Mouse (Mus musculus) midbrain, embryonic 15.5 days (tissue): ENCODE results near the gene Kiz. TPM values are rescaled to one million over a fixed set of nuclear protein-coding genes. Genes with fewer than 3 reads are reported as not detected.

Experiments
- ATAC-seq: fragments of 200-750 bp; cut with Nextera tagmentation; replicated peaks from 2 replicates; pipeline ENCODE4 v1.8.0; 2017; ENCODE audit warnings: moderate TSS enrichment
- H3K27ac ChIP-seq: fragments of 300-500 bp; sonication (generic); 2 replicates; pipeline ENCODE4 v1.5.1; 2015; ENCODE audit warnings: mild to moderate bottlenecking, inconsistent platforms
- H3K27me3 ChIP-seq: fragments of 300-500 bp; sonication (generic); replicated peaks from 2 replicates; pipeline ENCODE4 v1.6.1; 2015; ENCODE audit warnings: inconsistent platforms
- H3K36me3 ChIP-seq: fragments of 300-500 bp; sonication (generic); replicated peaks from 2 replicates; pipeline ENCODE4 v1.6.1; 2015; ENCODE audit warnings: inconsistent platforms
- H3K4me1 ChIP-seq: fragments of 300-500 bp; sonication (generic); 2 replicates; pipeline ENCODE4 v1.6.1; 2015; ENCODE audit warnings: inconsistent platforms
- H3K4me2 ChIP-seq: fragments of 300-500 bp; sonication (generic); 2 replicates; pipeline ENCODE4 v1.6.1; 2015; ENCODE audit warnings: inconsistent platforms, mild to moderate bottlenecking, moderate library complexity
- H3K4me3 ChIP-seq: fragments of 300-500 bp; sonication (generic); 2 replicates; pipeline ENCODE4 v1.5.1; 2015; ENCODE audit warnings: mild to moderate bottlenecking, inconsistent platforms
- H3K9ac ChIP-seq: fragments of 300-500 bp; sonication (generic); 2 replicates; pipeline ENCODE4 v1.6.1; 2015; ENCODE audit warnings: mild to moderate bottlenecking, inconsistent platforms
- H3K9me3 ChIP-seq: fragments of 300-500 bp; sonication (generic); 2 replicates; pipeline ENCODE4 v1.6.1; 2016; ENCODE audit warnings: inconsistent platforms
- WGBS: fragments of 180-500 bp; shearing (Covaris S2); methylation state at CpG from one replicate; pipeline ENCODE4 v1.1.7; 2015; ENCODE audit warnings: mixed read lengths; 5-methylcytosine and 5-hydroxymethylcytosine counted together
- polyA plus RNA-seq: library from polyadenylated mRNA; unstranded; fragments of >200 nt; fragmentation: Nextera tagmentation; extraction: Ambion mirVana; gene quantifications from 2 replicates; pipeline ENCODE4 v1.2.1, GENCODE M21; 2015

The Kiz gene
- polyA plus RNA-seq, 1 experiment from 2014 or later = 28.2 TPM

DNA sequence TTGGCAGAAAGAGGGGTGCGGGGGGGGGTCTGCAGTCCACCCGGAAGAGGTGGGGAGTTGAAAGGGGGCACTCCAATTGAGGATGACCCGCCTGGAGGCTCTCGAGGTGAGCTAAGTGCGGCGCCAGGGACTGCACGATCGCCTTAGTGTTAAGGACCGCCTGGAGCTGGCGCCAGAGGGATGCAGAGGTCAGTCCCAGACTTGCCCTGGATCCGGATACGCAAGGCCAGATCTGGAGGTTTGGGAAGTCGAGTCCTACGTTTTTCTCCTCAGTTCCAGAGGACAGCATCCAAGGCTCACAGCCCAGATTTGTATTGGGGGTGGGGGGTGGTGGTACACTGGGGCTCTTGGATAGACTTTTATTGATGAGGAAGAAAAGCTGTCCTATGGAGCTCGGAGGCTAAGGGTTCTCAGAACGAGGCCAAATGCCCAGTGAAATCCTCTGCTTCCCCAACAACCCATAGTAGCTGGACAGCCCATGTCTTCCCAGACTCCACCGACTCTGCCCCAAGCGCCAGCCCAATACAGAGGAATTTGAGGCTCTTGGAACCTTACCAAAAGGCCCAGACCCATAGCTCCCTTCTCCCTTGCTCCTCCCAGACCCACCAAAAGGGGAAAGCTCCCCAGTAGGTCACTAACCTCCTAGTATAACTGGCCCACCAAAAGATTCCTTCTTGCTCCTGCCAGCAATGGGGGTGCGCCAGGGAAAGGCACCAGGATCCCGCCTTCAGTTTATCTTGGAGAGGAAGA is 20.2 kb upstream of the Kiz start:
- H3K36me3 ChIP-seq = no peaks in the 10 kb centered on the region
- ATAC-seq = peak; percentile 31
- peaks cover 74% of the 10 kb centered on the region for H3K27me3 ChIP-seq
- H3K9me3 ChIP-seq = no peaks in the 10 kb centered on the region
- 0 out of 2 replicates have a peak overlapping the region, but pooled peaks have one; percentile 3 for H3K9ac ChIP-seq
- peaks cover 26% of the 10 kb centered on the region; the same call in 1 of the 2 replicates for H3K4me1 ChIP-seq
- peak overlapping the region; percentile 42 for H3K4me2 ChIP-seq
- peak overlapping the region; percentile 22 for H3K4me3 ChIP-seq
- 2% methylated on average over 20 of the region's 20 CpGs for WGBS
- peak overlapping the region; percentile 81 for H3K27ac ChIP-seq

DNA sequence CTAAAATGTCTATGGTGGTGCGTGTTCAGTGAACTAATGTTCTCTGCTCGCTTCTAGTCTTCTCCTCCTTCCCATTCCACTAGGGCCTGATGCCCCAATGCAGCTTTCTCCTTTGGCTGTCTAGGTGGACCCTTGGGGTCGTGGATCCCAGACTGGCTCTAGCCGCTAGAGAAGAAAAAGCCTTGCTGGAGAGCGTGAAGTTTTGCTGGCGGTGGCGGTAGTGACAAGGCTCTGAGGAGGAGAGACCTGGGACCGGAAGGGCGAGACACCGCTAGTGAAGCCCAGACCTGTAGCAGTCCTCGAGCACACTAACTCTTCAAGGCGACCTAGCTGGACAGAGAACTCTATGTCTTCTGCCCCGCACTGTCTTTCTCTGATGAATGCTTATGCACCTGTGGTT is 19.4 kb upstream of the Kiz start:
- Histone ChIP-seq H3K9me3 (no peaks in the 10 kb centered on the region), H3K27ac (peak overlapping the region; percentile 81), H3K4me2 (peak overlapping the region; percentile 42), H3K9ac (no peak overlapping the region), H3K36me3 (no peaks in the 10 kb centered on the region), H3K4me3 (peak overlapping the region; percentile 13), H3K27me3 (peaks cover 72% of the 10 kb centered on the region), H3K4me1 (peaks cover 26% of the 10 kb centered on the region; the same call in 1 of the 2 replicates)
- WGBS = 6% methylated on average over 13 of the region's 13 CpGs
- no peak for ATAC-seq

DNA sequence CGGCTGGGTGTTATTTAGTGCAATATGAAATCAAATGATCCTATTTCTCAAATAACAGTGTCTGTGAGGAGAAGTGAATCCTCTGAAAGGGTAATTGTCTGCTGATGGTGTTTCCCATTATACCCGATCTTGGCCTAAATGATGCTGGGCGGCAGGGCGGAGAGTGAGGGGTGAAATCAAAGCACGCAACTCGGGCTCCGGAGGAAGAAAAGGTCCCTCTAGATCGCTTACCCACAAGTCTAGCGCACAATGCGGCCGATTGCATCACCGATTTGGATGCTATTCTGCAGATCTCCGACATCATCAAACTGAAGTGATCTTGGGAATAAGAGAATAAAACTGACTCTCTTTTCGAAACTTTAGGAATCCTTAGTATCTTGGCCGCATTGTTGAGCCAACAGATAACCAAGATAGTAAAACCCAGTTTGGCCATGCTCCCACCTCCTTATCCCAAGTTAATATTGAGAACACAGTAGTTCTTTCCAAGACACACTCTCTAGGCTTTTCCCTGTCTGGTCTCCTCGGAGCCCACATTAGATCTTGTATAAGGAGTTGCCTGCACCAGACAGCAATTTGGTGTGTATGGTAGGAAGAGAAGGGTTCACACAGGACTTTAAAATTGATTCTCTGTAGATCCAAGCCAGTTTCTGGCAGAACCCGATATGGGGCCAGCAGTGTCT is 18.7 kb upstream of the Kiz start:
- 5% methylated on average over 17 of the region's 17 CpGs for WGBS
- Histone ChIP-seq H3K9me3 (no peaks in the 10 kb centered on the region), H3K27me3 (peaks cover 76% of the 10 kb centered on the region), H3K27ac (peak overlapping the region; percentile 81), H3K36me3 (no peaks in the 10 kb centered on the region), H3K4me1 (peaks cover 26% of the 10 kb centered on the region; the same call in 1 of the 2 replicates), H3K9ac (no peak overlapping the region), H3K4me2 (peak overlapping the region; percentile 42), H3K4me3 (peak overlapping the region; percentile 7; the same call in 1 of the 2 replicates)
- ATAC-seq = no peak

DNA sequence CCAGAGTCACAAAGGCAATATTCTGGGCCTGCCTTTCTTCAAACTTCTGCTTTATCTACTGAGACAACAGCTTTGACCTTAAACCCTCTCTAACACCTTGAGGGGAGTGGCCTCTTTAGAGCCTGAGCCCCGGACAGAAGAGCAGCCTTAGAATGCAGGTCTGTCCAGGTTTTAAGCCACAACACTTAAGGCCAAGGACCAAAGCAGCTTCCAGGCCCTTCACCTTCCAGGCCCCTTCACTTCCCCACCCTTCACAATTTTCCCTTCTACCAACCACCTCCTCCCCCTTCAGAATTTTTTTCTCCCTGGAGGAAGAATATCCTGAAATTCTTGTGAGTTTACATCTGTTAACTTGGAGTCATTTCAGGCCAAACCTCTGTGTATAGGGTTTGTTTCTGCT is 18.0 kb upstream of the Kiz start:
- WGBS = 21% methylated on average over 1 of the region's 1 CpGs
- peak overlapping the region; percentile 81 for H3K27ac ChIP-seq
- peak overlapping the region; percentile 42 for H3K4me2 ChIP-seq
- ATAC-seq = no peak
- peaks cover 26% of the 10 kb centered on the region; the same call in 1 of the 2 replicates for H3K4me1 ChIP-seq
- no peaks in the 10 kb centered on the region for H3K9me3 ChIP-seq
- H3K9ac ChIP-seq = no peak overlapping the region
- peak overlapping the region; percentile 1; the same call in 1 of the 2 replicates for H3K4me3 ChIP-seq
- no peaks in the 10 kb centered on the region for H3K36me3 ChIP-seq
- H3K27me3 ChIP-seq = peaks cover 76% of the 10 kb centered on the region

DNA sequence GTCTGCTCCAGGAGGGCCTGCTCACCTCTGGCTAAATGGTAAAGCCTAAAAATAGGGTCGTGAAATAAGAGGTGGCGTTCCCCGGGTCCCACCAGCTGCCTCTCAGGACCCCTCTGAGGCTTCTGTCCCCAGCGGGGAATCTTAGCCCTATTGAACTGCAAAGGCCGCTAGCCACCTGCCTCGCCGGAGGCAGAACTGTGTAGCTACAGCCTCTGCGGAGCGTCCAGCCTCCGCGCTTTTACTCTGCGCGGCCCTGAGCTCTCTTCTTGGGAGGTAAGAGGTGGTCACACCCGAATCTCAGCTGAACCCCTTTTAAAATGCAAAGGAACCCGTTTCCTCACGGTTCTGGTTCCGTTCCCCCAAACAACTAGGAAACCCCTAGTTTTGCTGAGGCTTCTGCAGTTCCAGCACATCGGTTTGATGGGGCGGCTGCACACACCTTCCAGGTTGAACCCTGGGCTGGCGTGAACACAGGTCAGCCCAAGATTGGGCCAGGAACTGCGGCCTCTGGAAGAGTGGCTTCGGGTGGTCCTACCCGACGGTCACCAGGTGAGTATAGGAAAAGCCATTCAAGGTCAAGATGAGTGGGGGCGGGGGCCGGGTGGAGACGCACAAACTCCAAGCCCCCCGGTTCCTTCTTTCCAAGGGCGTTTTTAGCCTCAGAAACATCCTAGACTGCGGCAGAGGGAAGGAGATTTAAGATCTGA is 16.9 kb upstream of the Kiz start:
- Histone ChIP-seq H3K36me3 (no peaks in the 10 kb centered on the region), H3K27me3 (peaks cover 76% of the 10 kb centered on the region), H3K9me3 (no peaks in the 10 kb centered on the region), H3K4me3 (peak overlapping the region; percentile 28), H3K9ac (peak overlapping the region; percentile 31), H3K4me1 (peaks cover 23% of the 10 kb centered on the region; the same call in 1 of the 2 replicates), H3K4me2 (peak overlapping the region; percentile 26), H3K27ac (peak overlapping the region; percentile 71)
- no peak; the same call in 1 of the 2 replicates for ATAC-seq
- 1% methylated on average over 30 of the region's 30 CpGs for WGBS

DNA sequence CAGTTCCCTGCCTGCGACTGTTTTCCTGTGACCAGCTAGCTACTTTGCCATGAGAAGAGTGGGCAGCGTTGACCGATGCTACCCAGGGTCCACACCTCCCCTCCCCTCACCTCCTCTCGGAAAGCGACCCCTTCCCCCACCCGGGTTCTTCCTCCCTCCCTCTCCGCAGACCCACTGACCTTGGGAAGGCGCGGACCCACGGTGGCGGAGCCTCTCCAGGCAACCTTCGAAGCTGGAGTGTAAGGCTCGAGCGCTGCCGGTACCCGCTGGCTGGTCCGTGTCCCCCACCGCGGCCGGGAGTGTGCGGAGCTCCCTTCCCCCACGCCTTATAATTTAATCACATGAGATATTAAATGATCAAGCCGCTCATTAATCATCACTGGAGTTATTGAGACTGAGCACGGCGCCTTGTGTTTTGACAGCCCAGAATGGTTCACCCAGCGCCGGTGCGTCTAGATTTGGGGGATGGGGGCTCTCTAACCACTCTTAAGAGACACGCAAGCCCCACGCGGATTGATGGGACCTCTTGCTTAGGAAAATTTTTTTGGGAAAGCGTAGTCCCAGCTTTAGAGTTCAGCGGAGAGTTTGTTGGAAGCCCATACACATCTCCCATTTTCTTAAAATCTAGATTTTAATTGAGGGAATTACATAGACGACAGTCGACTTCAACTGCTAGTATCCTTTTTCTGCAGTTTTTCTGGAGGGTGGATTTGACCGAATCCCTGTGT is 16.2 kb upstream of the Kiz start:
- peak overlapping the region; percentile 28 for H3K4me3 ChIP-seq
- H3K4me1 ChIP-seq = peaks cover 19% of the 10 kb centered on the region; the same call in 1 of the 2 replicates
- no peaks in the 10 kb centered on the region for H3K9me3 ChIP-seq
- no peaks in the 10 kb centered on the region for H3K36me3 ChIP-seq
- H3K4me2 ChIP-seq = peak overlapping the region; percentile 26
- WGBS = 3% methylated on average over 36 of the region's 36 CpGs
- H3K9ac ChIP-seq = peak overlapping the region; percentile 31
- peak; percentile 53; the same call in 1 of the 2 replicates for ATAC-seq
- H3K27ac ChIP-seq = peak overlapping the region; percentile 71
- peaks cover 79% of the 10 kb centered on the region for H3K27me3 ChIP-seq

- WGBS = 88% methylated on average over 2 of the region's 2 CpGs
- peaks cover 26% of the 10 kb centered on the region for H3K27me3 ChIP-seq
Observed at GRCm38 (mm10) chr2:146847863-146848262, 7.8 kb upstream of the Kiz start.

DNA sequence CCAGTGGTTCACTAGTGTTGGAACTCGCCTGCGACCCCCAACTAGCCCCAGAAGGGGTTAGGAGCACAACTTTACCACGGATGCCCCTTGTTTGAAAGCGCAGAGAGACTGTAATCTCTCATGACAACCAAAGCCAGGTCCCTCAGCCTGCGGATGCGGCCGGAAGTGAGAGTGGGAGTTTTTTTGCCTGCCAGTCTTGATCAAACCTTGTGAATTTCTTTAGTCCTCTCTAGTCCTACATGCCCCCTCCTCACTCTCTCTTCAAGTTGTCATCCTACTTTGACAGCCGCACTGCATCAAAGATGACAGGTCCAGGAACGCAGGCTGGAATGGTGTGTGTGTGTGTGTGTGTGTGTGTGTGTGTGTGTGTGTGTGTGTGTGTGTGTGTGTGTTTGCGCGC is 456 bp downstream of the Kiz start:
- Histone ChIP-seq H3K36me3 (no peaks in the 10 kb centered on the region), H3K9ac (peak overlapping the region; percentile 79), H3K4me1 (peaks cover 6% of the 10 kb centered on the region; the same call in 1 of the 2 replicates), H3K4me2 (peak overlapping the region; percentile 87), H3K4me3 (peak overlapping the region; percentile 90), H3K27me3 (0 out of 2 replicates have a peak, but pooled peaks cover 3% of the 10 kb centered on the region), H3K27ac (peak overlapping the region; percentile 88), H3K9me3 (no peaks in the 10 kb centered on the region)
- no peak for ATAC-seq
- WGBS = 6% methylated on average over 11 of the region's 11 CpGs

More at GRCm38 (mm10) chr2:146847863-146848262, 7.8 kb upstream of the Kiz start:
- Histone ChIP-seq H3K4me1 (no peaks in the 10 kb centered on the region), H3K36me3 (no peaks in the 10 kb centered on the region), H3K4me2 (no peak overlapping the region), H3K9ac (no peak overlapping the region), H3K27ac (no peak overlapping the region), H3K9me3 (no peaks in the 10 kb centered on the region), H3K4me3 (no peak overlapping the region)
- ATAC-seq = no peak

GRCm38 (mm10) chr2:146856853-146857252 is 1.2 kb downstream of the Kiz start:
- H3K27me3 ChIP-seq = no peaks in the 10 kb centered on the region
- no peak overlapping the region for H3K27ac ChIP-seq
- no peaks in the 10 kb centered on the region for H3K9me3 ChIP-seq
- H3K4me2 ChIP-seq = no peak overlapping the region
- no peak for ATAC-seq
- H3K36me3 ChIP-seq = no peaks in the 10 kb centered on the region
- no peak overlapping the region for H3K9ac ChIP-seq
- H3K4me3 ChIP-seq = no peak overlapping the region
- peaks cover 6% of the 10 kb centered on the region; the same call in 1 of the 2 replicates for H3K4me1 ChIP-seq
- WGBS = 69% methylated on average over 4 of the region's 4 CpGs

DNA sequence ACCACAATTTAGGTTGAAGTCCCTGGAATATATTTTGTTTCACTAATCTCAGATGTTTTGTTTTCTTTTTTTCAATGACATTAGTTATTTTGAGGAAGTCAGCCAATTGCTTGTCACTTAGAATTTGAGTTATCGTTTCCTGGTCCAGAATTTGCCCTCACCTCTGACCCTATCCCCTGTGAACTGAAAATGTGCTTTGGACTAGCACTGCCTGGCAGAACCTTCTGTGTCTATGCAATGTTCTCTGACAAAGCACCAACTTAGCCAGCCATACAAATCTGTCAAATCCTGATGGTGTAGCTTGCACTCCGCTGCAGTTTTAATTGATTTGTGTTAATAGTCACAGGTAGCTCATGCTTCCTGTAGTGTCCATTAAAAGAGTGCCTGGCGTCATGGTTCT is 10.1 kb downstream of the Kiz start:
- 93% methylated on average over 3 of the region's 3 CpGs for WGBS
- H3K4me2 ChIP-seq = no peak overlapping the region
- ATAC-seq = no peak
- no peak overlapping the region for H3K4me3 ChIP-seq
- H3K27me3 ChIP-seq = no peaks in the 10 kb centered on the region
- H3K4me1 ChIP-seq = no peaks in the 10 kb centered on the region
- no peaks in the 10 kb centered on the region for H3K36me3 ChIP-seq
- no peaks in the 10 kb centered on the region for H3K9me3 ChIP-seq
- no peak overlapping the region for H3K9ac ChIP-seq
- H3K27ac ChIP-seq = no peak overlapping the region
